Mouse (Mus musculus): ENCODE results near the gene Ttyh1. TPM values are rescaled to one million over a fixed set of nuclear protein-coding genes. Genes with fewer than 3 reads are reported as not detected.

Gene Ttyh1
- total and polyA plus RNA-seq, 3 experiments: 0.08 to 0.17 TPM; not detected in 1

DNA sequence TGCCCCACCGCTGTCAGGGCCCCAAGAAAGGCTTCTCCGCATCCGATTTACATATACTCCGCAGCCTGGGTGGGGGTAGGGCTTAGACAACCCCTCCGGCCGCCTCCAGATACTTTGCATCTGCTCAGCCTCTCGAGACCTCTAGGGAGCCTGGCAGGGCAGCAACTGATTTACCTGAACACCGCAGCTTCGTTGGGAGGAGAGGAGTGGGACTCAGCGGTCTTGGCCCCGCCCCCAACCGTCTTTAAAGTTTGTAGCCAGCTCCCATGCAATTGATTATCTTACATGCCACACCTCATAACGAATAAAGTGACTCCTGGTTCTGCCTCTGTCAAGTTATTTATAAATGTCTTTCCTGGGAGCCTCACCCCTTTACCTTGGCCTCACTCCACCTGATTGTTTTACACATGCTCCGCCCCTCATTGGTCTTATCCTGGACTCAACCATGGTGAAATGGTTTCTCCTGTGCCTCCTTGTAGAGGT is 30.9 kb downstream of the Ttyh1 start, which contains the start of gene Leng9:
TSS of gene Leng9 (minus strand) at position 316 of the 483 bp plus-strand sequence.
- peak within 1 kb of the TSS; percentile 99 for H3K4me2 ChIP-seq (ENCODE audit: insufficient read depth, low read depth, poor library complexity, severe bottlenecking)
- DNase-seq (ENCODE audit: extremely low read depth): peak; percentile 83
- peak within 1 kb of the TSS; percentile 70 for H3K9ac ChIP-seq (ENCODE audit: insufficient read depth, low read depth)
- dilution Hi-C loops (cut with MboI; ENCODE audit: extremely low pct_ligation_motif_present, extremely low pct_unique_long_range_greater_than_20kb, low sequenced_read_pairs) (no loop called here), in situ Hi-C loops (cut with MboI; ENCODE audit: low pct_ligation_motif_present, low pct_unique_long_range_greater_than_20kb, low sequenced_read_pairs) (no loop called here)
- no peaks in the 10 kb centered on the region for H3K9me3 ChIP-seq (replicated peaks; ENCODE audit: low read length)
- H3K79me2 ChIP-seq (replicated peaks; ENCODE audit: control insufficient read depth, extremely low read depth, insufficient read depth, poor library complexity, severe bottlenecking): peaks cover 2% of the 10 kb centered on the region; the same call in 1 of the 2 replicates
- H3K27ac ChIP-seq (ENCODE audit: insufficient read depth, low read depth): peak within 1 kb of the TSS; percentile 95
- H3K4me1 ChIP-seq (ENCODE audit: control insufficient read depth in 1 of 2, insufficient read depth in 2 of 2): peaks cover 15 to 36% of the 10 kb centered on the region in 2 experiments
- no peak for TF ChIP-seq GABPA (IDR thresholded peaks at IDR 0.05; ENCODE audit: insufficient replicate concordance, low read depth, low read length)
- no peak for TF ChIP-seq RCOR1 (conservative IDR thresholded peaks at IDR 0.05; ENCODE audit: low read depth, low read length)
- TF ChIP-seq ZC3H11A (IDR thresholded peaks at IDR 0.05; ENCODE audit: low read depth, low read length): no peak
- TF ChIP-seq ELF1 (IDR thresholded peaks at IDR 0.05; ENCODE audit: low read depth, low read length): no peak
- no peak for TF ChIP-seq MAFK (IDR thresholded peaks at IDR 0.05; ENCODE audit: insufficient replicate concordance, low read length)
- TF ChIP-seq MYC (IDR thresholded peaks at IDR 0.05; ENCODE audit: low read depth, low read length): no peak
- no peak; the same call in 1 of the 2 replicates for TF ChIP-seq ZMIZ1 (IDR thresholded peaks at IDR 0.05; ENCODE audit: low read depth, low read length)
- TF ChIP-seq TCF12 (IDR thresholded peaks at IDR 0.05; ENCODE audit: low read depth, low read length): no peak
- TF ChIP-seq MXI1 (IDR thresholded peaks at IDR 0.05; ENCODE audit: low read depth, low read length): no peak
- no peak for TF ChIP-seq EP300 (IDR thresholded peaks at IDR 0.05; ENCODE audit: low read length)
- peak; percentile 43; the same call in 1 of the 2 replicates for TF ChIP-seq BHLHE40 (IDR thresholded peaks at IDR 0.05; ENCODE audit: low read depth, low read length)
- no peak for TF ChIP-seq SIN3A (IDR thresholded peaks at IDR 0.05; ENCODE audit: low read length)
- TF ChIP-seq NELFE (IDR thresholded peaks at IDR 0.05; ENCODE audit: low read depth, low read length): no peak
- 0 out of 2 replicates have a peak, but pooled peaks have one; percentile 13 for TF ChIP-seq MAZ (IDR thresholded peaks at IDR 0.05; ENCODE audit: low read depth, low read length)
- no peak for TF ChIP-seq JUND (conservative IDR thresholded peaks at IDR 0.05; ENCODE audit: low read depth, low read length)
- no peak for TF ChIP-seq USF1 (IDR thresholded peaks at IDR 0.05; ENCODE audit: low read depth, low read length)
- TF ChIP-seq PAX5 (IDR thresholded peaks at IDR 0.05; ENCODE audit: low read length): no peak
- TF ChIP-seq UBTF (IDR thresholded peaks at IDR 0.05; ENCODE audit: low read depth, low read length): no peak
- TF ChIP-seq HCFC1 (IDR thresholded peaks at IDR 0.05; ENCODE audit: low read depth, low read length): no peak
- no peak for TF ChIP-seq MAX (IDR thresholded peaks at IDR 0.05; ENCODE audit: low read length)
- TF ChIP-seq POLR2AphosphoS2 (IDR thresholded peaks at IDR 0.05; ENCODE audit: low read depth, low read length): no peak
- peak; percentile 61; the same call in 1 of the 2 replicates for TF ChIP-seq CHD2 (IDR thresholded peaks at IDR 0.05; ENCODE audit: low read length)
- TF ChIP-seq POLR2A (IDR thresholded peaks at IDR 0.05; ENCODE audit: low read depth, low read length): no peak
- TF ChIP-seq JUN (IDR thresholded peaks at IDR 0.05; ENCODE audit: insufficient read depth, low read depth, low read length): no peak
- no peak for TF ChIP-seq MEF2A (IDR thresholded peaks at IDR 0.05; ENCODE audit: borderline replicate concordance, low read depth, low read length)
- TF ChIP-seq TBP (conservative IDR thresholded peaks at IDR 0.05; ENCODE audit: low read depth, low read length): 0 out of 2 replicates have a peak, but pooled peaks have one; percentile 6
- TF ChIP-seq ETS1 (conservative IDR thresholded peaks at IDR 0.05; ENCODE audit: low read depth, low read length): peak; percentile 33; the same call in 1 of the 2 replicates
- no peak for TF ChIP-seq CHD1 (IDR thresholded peaks at IDR 0.05; ENCODE audit: low read depth, low read length)
- H3K36me3 ChIP-seq (replicated peaks in 1 of 2; ENCODE audit: control insufficient read depth in 1 of 2, insufficient read depth in 1 of 2, low read length in 1 of 2): peaks cover 31 to 35% of the 10 kb centered on the region in 2 experiments
- H3K27me3 ChIP-seq (replicated peaks): no peaks in the 10 kb centered on the region
- peak within 1 kb of the TSS; percentile 76 to 85 (median 83) for H3K4me3 ChIP-seq (replicated peaks in 1 of 3; ENCODE audit: low read depth in 2 of 3, low read length in 2 of 3, poor library complexity in 1 of 3)
